Mouse (Mus musculus) limb, embryonic 14.5 days (tissue): Measurements from ENCODE around the gene Tmem259. TPM values are rescaled to one million over a fixed set of nuclear protein-coding genes. Genes with fewer than 3 reads are reported as not detected.

Experiments used
- ATAC-seq: fragments of 200-750 bp; cut with Nextera tagmentation; 2 replicates; pipeline ENCODE4 v1.8.0; 2017; ENCODE audit warnings: low read depth, moderate number of reproducible peaks, moderate TSS enrichment; ENCODE audit not compliant: low FRiP score
- DNase-seq: peaks from one replicate; pipeline ENCODE4 v3.0.0-alpha.2; 2015; ENCODE audit warnings: low spot score
- H3K27ac ChIP-seq: fragments of 300-500 bp; sonication (generic); replicated peaks from 2 replicates; pipeline ENCODE4 v1.5.1; 2014; ENCODE audit warnings: low read depth, mild to moderate bottlenecking, low read length, moderate library complexity, mixed read lengths
- H3K27me3 ChIP-seq: fragments of 300-500 bp; sonication (generic); 2 replicates; pipeline ENCODE4 v1.6.1; 2014; ENCODE audit warnings: low read length, mixed read lengths; ENCODE audit not compliant: control insufficient read depth, insufficient read depth
- H3K36me3 ChIP-seq: fragments of 300-500 bp; sonication (generic); 2 replicates; pipeline ENCODE4 v1.6.1; 2014; ENCODE audit warnings: mild to moderate bottlenecking, low read length, moderate library complexity, mixed read lengths; ENCODE audit not compliant: control insufficient read depth, insufficient read depth
- H3K4me1 ChIP-seq: fragments of 300-500 bp; sonication (generic); 2 replicates; pipeline ENCODE4 v1.6.1; 2014; ENCODE audit warnings: antibody characterized with exemption, low read length, mixed read lengths; ENCODE audit not compliant: control insufficient read depth, insufficient read depth
- H3K4me2 ChIP-seq: fragments of 300-500 bp; sonication (generic); replicated peaks from 2 replicates; pipeline ENCODE4 v1.6.1; 2014; ENCODE audit warnings: low read depth, mild to moderate bottlenecking, low read length, moderate library complexity; ENCODE audit not compliant: severe bottlenecking
- H3K4me3 ChIP-seq: fragments of 300-500 bp; sonication (generic); replicated peaks from 2 replicates; pipeline ENCODE4 v1.5.1; 2014; ENCODE audit warnings: low read length
- H3K9ac ChIP-seq: fragments of 300-500 bp; sonication (generic); 2 replicates; pipeline ENCODE4 v1.6.1; 2014; ENCODE audit warnings: mild to moderate bottlenecking, low read depth, low read length, moderate library complexity; ENCODE audit not compliant: severe bottlenecking
- H3K9me3 ChIP-seq: fragments of 300-500 bp; sonication (generic); 2 replicates; pipeline ENCODE4 v1.6.1; 2016; ENCODE audit warnings: low read length; ENCODE audit not compliant: control insufficient read depth
- POLR2A ChIP-seq: fragments of 200-500 bp; IDR thresholded peaks from 2 replicates; pipeline ENCODE4 v1.8.0; 2012; ENCODE audit warnings: inconsistent platforms, mild to moderate bottlenecking, moderate library complexity, borderline replicate concordance; ENCODE audit not compliant: insufficient read depth, insufficient read length; ENCODE audit errors: extremely low read depth
- WGBS: fragments of 180-500 bp; shearing (Covaris S2); extraction: QIAGEN DNeasy Blood & Tissue Kit; methylation state at CpG from one replicate; pipeline ENCODE4 v1.1.7; 2014; 5-methylcytosine and 5-hydroxymethylcytosine counted together
- polyA plus RNA-seq, 2 experiments: library from polyadenylated mRNA; depleted of rRNA in 1 of 2; stranded (reverse) in 1 of 2; unstranded in 1 of 2; fragments of >200 nt; fragmentation: Nextera tagmentation in 1 of 2; extraction: Ambion mirVana in 1 of 2; gene quantifications; 2 replicates each; pipeline versions ENCODE4 v1.2.1 to v1.2.3; 2012 to 2014

Tmem259 gene
- polyA plus RNA-seq, 2 experiments = 24.5 to 260 TPM

GRCm38 (mm10) chr10:79991099-79991498 is 7.0 kb upstream of the Tmem259 start:
- no peak overlapping the region for H3K9ac ChIP-seq
- WGBS = 73% methylated on average over 12 of the region's 12 CpGs
- H3K36me3 ChIP-seq = peaks cover 44% of the 10 kb centered on the region
- no peak overlapping the region for H3K4me2 ChIP-seq
- TF ChIP-seq POLR2A = no peak
- no peak for DNase-seq
- peaks cover 28% of the 10 kb centered on the region for H3K4me1 ChIP-seq
- no peak for ATAC-seq
- H3K9me3 ChIP-seq = no peaks in the 10 kb centered on the region
- H3K27me3 ChIP-seq = no peaks in the 10 kb centered on the region
- no peak overlapping the region for H3K4me3 ChIP-seq
- no peak overlapping the region for H3K27ac ChIP-seq

- peak overlapping the region; percentile 72 for H3K4me2 ChIP-seq
- H3K36me3 ChIP-seq = peaks cover 41% of the 10 kb centered on the region
- TF ChIP-seq POLR2A = no peak
- H3K9me3 ChIP-seq = no peaks in the 10 kb centered on the region
- H3K27ac ChIP-seq = no peak overlapping the region
- H3K4me1 ChIP-seq = peaks cover 32% of the 10 kb centered on the region
- no peak for ATAC-seq
- H3K27me3 ChIP-seq = no peaks in the 10 kb centered on the region
- no peak for DNase-seq
- peak overlapping the region; percentile 73 for H3K4me3 ChIP-seq
- WGBS = 5% methylated on average over 14 of the region's 15 CpGs
- peak overlapping the region; percentile 38 for H3K9ac ChIP-seq
These were observed 5.7 kb upstream of the Tmem259 start for GRCm38 (mm10) chr10:79989870-79990269.

GRCm38 (mm10) chr10:79989272-79989786 is 5.2 kb upstream of the Tmem259 start:
- Histone ChIP-seq H3K4me1 (peaks cover 32% of the 10 kb centered on the region), H3K9ac (peak overlapping the region; percentile 80), H3K4me2 (peak overlapping the region; percentile 72), H3K4me3 (peak overlapping the region; percentile 73), H3K9me3 (no peaks in the 10 kb centered on the region), H3K36me3 (peaks cover 35% of the 10 kb centered on the region), H3K27me3 (no peaks in the 10 kb centered on the region), H3K27ac (no peak overlapping the region)
- DNase-seq (no peak), ATAC-seq (no peak)
- no peak for TF ChIP-seq POLR2A
- 19% methylated on average over 8 of the region's 8 CpGs for WGBS

GRCm38 (mm10) chr10:79988506-79989271 is 4.6 kb upstream of the Tmem259 start, which contains the start of gene Cnn2:
Gene Cnn2 (plus strand): TSS chr10:79988584.
- ATAC-seq = no peak

GRCm38 (mm10) chr10:79987771-79988505 is 3.8 kb upstream of the Tmem259 start:
- Histone ChIP-seq H3K4me2 (peak overlapping the region; percentile 72), H3K4me1 (peaks cover 38% of the 10 kb centered on the region), H3K9me3 (no peaks in the 10 kb centered on the region), H3K9ac (peak overlapping the region; percentile 80), H3K27ac (peak overlapping the region; percentile 67), H3K4me3 (peak overlapping the region; percentile 73), H3K36me3 (peaks cover 23% of the 10 kb centered on the region), H3K27me3 (no peaks in the 10 kb centered on the region)
- 6% methylated on average over 27 of the region's 27 CpGs for WGBS
- ATAC-seq = no peak
- no peak for DNase-seq
- TF ChIP-seq POLR2A = 0 out of 2 replicates have a peak, but pooled peaks have one; percentile 54

More at GRCm38 (mm10) chr10:79988506-79989271, 4.6 kb upstream of the Tmem259 start, which contains the start of gene Cnn2:
- no peak for TF ChIP-seq POLR2A
- H3K4me3 ChIP-seq = peak within 1 kb of the TSS; percentile 73
- peaks cover 32% of the 10 kb centered on the region for H3K4me1 ChIP-seq
- peak; percentile 84 for DNase-seq
- peaks cover 30% of the 10 kb centered on the region for H3K36me3 ChIP-seq
- H3K27ac ChIP-seq = peak within 1 kb of the TSS; percentile 67
- H3K9me3 ChIP-seq = no peaks in the 10 kb centered on the region
- H3K9ac ChIP-seq = peak within 1 kb of the TSS; percentile 80
- H3K4me2 ChIP-seq = peak within 1 kb of the TSS; percentile 72
- under 1% methylated on average over 55 of the region's 59 CpGs for WGBS
- H3K27me3 ChIP-seq = no peaks in the 10 kb centered on the region
